Mouse (Mus musculus) hindbrain, embryonic 16.5 days (tissue): ENCODE data around the gene Sema3b. TPM values are rescaled to one million over a fixed set of nuclear protein-coding genes. Genes with fewer than 3 reads are reported as not detected.
A peak's percentile ranks its signal among the peaks of the same experiment; 100 is the strongest.

Experiments
- ATAC-seq: fragments of 200-750 bp; cut with Nextera tagmentation; 2 replicates; pipeline ENCODE4 v1.8.0; 2017; ENCODE audit warnings: moderate TSS enrichment, moderate library complexity
- H3K27ac ChIP-seq: fragments of 300-500 bp; sonication (generic); 2 replicates; pipeline ENCODE4 v1.5.1; 2014; ENCODE audit warnings: low read depth, mild to moderate bottlenecking, control low read depth, low read length, moderate library complexity
- H3K27me3 ChIP-seq: fragments of 300-500 bp; sonication (generic); replicated peaks from 2 replicates; pipeline ENCODE4 v1.6.1; 2014; ENCODE audit warnings: low read length; ENCODE audit not compliant: control insufficient read depth, insufficient read depth
- H3K36me3 ChIP-seq: fragments of 300-500 bp; sonication (generic); 2 replicates; pipeline ENCODE4 v1.6.1; 2014; ENCODE audit warnings: mild to moderate bottlenecking, low read length, moderate library complexity, mixed read lengths; ENCODE audit not compliant: control insufficient read depth, insufficient read depth
- H3K4me1 ChIP-seq: fragments of 300-500 bp; sonication (generic); 2 replicates; pipeline ENCODE4 v1.6.1; 2014; ENCODE audit warnings: low read depth, low read length; ENCODE audit not compliant: control insufficient read depth, insufficient read depth
- H3K4me2 ChIP-seq: fragments of 300-500 bp; sonication (generic); 2 replicates; pipeline ENCODE4 v1.6.1; 2014; ENCODE audit warnings: mild to moderate bottlenecking, low read length, control low read depth, moderate library complexity
- H3K4me3 ChIP-seq: fragments of 300-500 bp; sonication (generic); 2 replicates; pipeline ENCODE4 v1.5.1; 2014; ENCODE audit warnings: mild to moderate bottlenecking, low read length, control low read depth, moderate library complexity
- H3K9ac ChIP-seq: fragments of 300-500 bp; sonication (generic); 2 replicates; pipeline ENCODE4 v1.6.1; 2014; ENCODE audit warnings: low read depth, mild to moderate bottlenecking, control low read depth, low read length, moderate library complexity
- H3K9me3 ChIP-seq: fragments of 300-500 bp; sonication (generic); 2 replicates; pipeline ENCODE4 v1.6.1; 2014; ENCODE audit warnings: mild to moderate bottlenecking, low read length, moderate library complexity; ENCODE audit not compliant: control insufficient read depth
- WGBS: fragments of 180-500 bp; shearing (Covaris S2); extraction: QIAGEN DNeasy Blood & Tissue Kit; methylation state at CpG from one replicate; pipeline ENCODE4 v1.1.7; 2014; 5-methylcytosine and 5-hydroxymethylcytosine counted together
- polyA plus RNA-seq: library from polyadenylated mRNA; unstranded; fragments of >200 nt; fragmentation: Nextera tagmentation; extraction: Ambion mirVana; gene quantifications from 2 replicates; pipeline ENCODE4 v1.2.1, GENCODE M21; 2015

The Sema3b gene
- polyA plus RNA-seq, 1 experiment from 2014 or later, result 7.0 TPM

GRCm38 (mm10) chr9:107645577-107645976, 36.5 kb upstream of the Sema3b start:
- 13% methylated on average over 5 of the region's 5 CpGs for WGBS
- no peak overlapping the region for H3K4me2 ChIP-seq
- H3K27me3 ChIP-seq, result no peaks in the 10 kb centered on the region
- no peaks in the 10 kb centered on the region for H3K36me3 ChIP-seq
- no peak overlapping the region for H3K4me3 ChIP-seq
- peak overlapping the region; percentile 9; the same call in 1 of the 2 replicates for H3K9ac ChIP-seq
- H3K9me3 ChIP-seq, result no peaks in the 10 kb centered on the region
- H3K4me1 ChIP-seq, result peaks cover 7% of the 10 kb centered on the region
- H3K27ac ChIP-seq, result no peak overlapping the region
- peak; percentile 73; the same call in 1 of the 2 replicates for ATAC-seq

DNA sequence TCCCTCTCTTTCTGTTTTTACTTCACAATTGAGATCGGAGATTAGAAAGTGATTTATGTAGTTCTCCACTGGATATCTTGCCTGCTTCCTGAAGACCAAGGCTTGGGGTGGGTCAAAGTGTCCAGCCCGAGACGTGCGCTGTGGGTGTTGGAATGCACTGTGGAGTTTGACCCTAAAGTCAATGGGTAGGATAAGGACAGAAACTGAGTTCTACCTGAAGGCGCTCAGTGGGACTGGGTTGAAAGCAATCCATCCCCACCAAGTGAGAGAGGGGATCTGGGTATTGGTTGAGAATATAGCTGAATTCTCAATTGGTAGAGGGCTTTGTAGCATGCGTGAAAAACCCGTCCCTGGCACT, 36.1 kb upstream of the Sema3b start:
- peak; percentile 32 for ATAC-seq
- Histone ChIP-seq H3K4me2 (peak overlapping the region; percentile 67), H3K36me3 (no peaks in the 10 kb centered on the region), H3K9me3 (no peaks in the 10 kb centered on the region), H3K4me3 (no peak overlapping the region), H3K27me3 (no peaks in the 10 kb centered on the region), H3K9ac (peak overlapping the region; percentile 58), H3K4me1 (peaks cover 6% of the 10 kb centered on the region), H3K27ac (no peak overlapping the region)
- 47% methylated on average over 7 of the region's 7 CpGs for WGBS

DNA sequence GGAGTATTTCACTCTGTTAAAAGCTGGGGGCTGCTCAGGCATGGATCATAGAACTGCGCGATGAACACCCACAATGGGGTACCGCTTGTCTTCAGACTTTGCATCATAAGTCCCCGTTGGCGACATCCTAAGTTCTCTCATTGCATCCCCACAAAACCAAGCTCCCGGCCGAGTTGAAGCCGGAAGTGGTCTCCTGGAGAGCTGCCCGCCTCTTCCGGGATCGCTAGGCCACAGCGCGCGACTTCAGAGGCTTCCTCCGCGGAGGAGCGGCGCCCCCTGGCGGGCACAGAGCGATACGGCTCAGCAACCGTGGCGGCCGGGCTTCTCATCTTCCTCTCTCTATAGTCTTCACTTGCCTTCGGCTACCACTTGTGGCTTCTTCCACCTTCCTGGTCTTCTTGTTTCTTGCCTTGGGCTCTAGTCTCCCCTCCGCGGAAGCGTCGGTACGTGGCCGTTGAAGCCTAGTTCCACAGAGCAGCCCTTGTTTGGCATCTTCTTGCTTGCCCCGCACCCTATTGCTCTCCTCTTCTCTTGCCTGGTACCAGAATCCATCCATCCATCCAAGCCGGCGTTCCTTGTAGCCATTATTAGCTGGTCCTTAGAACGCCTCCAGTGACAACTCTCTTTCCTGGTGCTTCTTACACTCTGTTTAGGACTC, 35.6 kb upstream of the Sema3b start:
- no peaks in the 10 kb centered on the region for H3K9me3 ChIP-seq
- no peaks in the 10 kb centered on the region for H3K27me3 ChIP-seq
- peaks cover 6% of the 10 kb centered on the region for H3K4me1 ChIP-seq
- 7% methylated on average over 35 of the region's 35 CpGs for WGBS
- peak overlapping the region; percentile 63 for H3K9ac ChIP-seq
- peak; percentile 84 for ATAC-seq
- peak overlapping the region; percentile 67 for H3K4me2 ChIP-seq
- H3K4me3 ChIP-seq, result peak overlapping the region; percentile 39
- H3K27ac ChIP-seq, result peak overlapping the region; percentile 49
- H3K36me3 ChIP-seq, result no peaks in the 10 kb centered on the region

DNA sequence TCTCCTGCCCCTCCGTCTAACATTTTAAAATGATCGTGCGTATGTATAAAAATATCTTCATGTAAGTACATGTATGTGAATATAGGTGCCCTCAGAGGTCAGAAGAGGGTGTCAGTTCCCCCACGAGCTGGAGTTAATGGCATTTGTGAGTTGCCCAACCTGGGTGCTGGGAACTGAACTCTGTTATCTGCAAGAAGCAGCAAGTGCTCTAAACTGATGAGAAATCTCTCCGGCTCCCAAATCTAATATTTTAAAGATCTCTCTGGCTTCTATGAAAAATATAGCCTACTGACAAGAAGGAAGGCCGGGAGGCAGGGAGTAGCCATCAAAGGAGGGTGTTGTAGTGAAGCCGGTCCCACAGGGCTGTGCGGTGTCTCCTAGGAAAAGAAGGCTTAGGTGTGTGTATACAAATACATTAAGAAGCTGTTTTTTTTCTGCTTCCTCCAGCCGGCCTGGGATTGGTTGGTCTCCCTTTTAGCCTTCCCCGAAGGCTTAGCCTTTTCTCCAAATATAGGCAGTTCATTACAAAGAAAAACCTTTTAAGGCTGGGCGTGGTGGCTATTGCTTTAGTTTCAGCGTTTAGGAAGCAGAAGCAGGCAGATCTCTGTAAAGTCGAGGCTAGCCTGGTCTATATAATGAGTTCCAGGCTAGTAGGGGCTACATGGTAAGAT, 34.6 kb upstream of the Sema3b start:
- Histone ChIP-seq H3K27me3 (no peaks in the 10 kb centered on the region), H3K4me1 (peaks cover 6% of the 10 kb centered on the region), H3K9me3 (no peaks in the 10 kb centered on the region), H3K9ac (no peak overlapping the region), H3K4me2 (peak overlapping the region; percentile 67; the same call in 1 of the 2 replicates), H3K36me3 (no peaks in the 10 kb centered on the region), H3K4me3 (no peak overlapping the region), H3K27ac (no peak overlapping the region)
- ATAC-seq, result no peak
- WGBS, result 91% methylated on average over 13 of the region's 13 CpGs

GRCm38 (mm10) chr9:107641666-107642065, 32.6 kb upstream of the Sema3b start:
- Histone ChIP-seq H3K9ac (no peak overlapping the region), H3K36me3 (no peaks in the 10 kb centered on the region), H3K4me2 (no peak overlapping the region), H3K27ac (no peak overlapping the region), H3K4me1 (peaks cover 16% of the 10 kb centered on the region), H3K27me3 (no peaks in the 10 kb centered on the region), H3K9me3 (no peaks in the 10 kb centered on the region), H3K4me3 (no peak overlapping the region)
- WGBS, result 45% methylated on average over 8 of the region's 8 CpGs
- no peak for ATAC-seq

- peaks cover 22% of the 10 kb centered on the region for H3K4me1 ChIP-seq
- no peaks in the 10 kb centered on the region for H3K9me3 ChIP-seq
- 34% methylated on average over 8 of the region's 8 CpGs for WGBS
- ATAC-seq, result no peak
- H3K36me3 ChIP-seq, result no peaks in the 10 kb centered on the region
- no peak overlapping the region for H3K27ac ChIP-seq
- H3K27me3 ChIP-seq, result no peaks in the 10 kb centered on the region
- H3K4me2 ChIP-seq, result no peak overlapping the region
- H3K4me3 ChIP-seq, result no peak overlapping the region
- peak overlapping the region; percentile 2; the same call in 1 of the 2 replicates for H3K9ac ChIP-seq
These were observed 31.3 kb upstream of the Sema3b start for GRCm38 (mm10) chr9:107640257-107640772.

- Histone ChIP-seq H3K9me3 (no peaks in the 10 kb centered on the region), H3K4me1 (peaks cover 30% of the 10 kb centered on the region), H3K4me3 (no peak overlapping the region), H3K27me3 (no peaks in the 10 kb centered on the region), H3K36me3 (no peaks in the 10 kb centered on the region), H3K4me2 (peak overlapping the region; percentile 36), H3K9ac (peak overlapping the region; percentile 45; the same call in 1 of the 2 replicates), H3K27ac (peak overlapping the region; percentile 76)
- 15% methylated on average over 7 of the region's 7 CpGs for WGBS
- ATAC-seq, result peak; percentile 45
These were observed 28.0 kb upstream of the Sema3b start for GRCm38 (mm10) chr9:107637070-107637469.

- 2% methylated on average over 30 of the region's 38 CpGs for WGBS
- Histone ChIP-seq H3K4me3 (peak within 1 kb of the TSS; percentile 82), H3K9me3 (no peaks in the 10 kb centered on the region), H3K9ac (peak within 1 kb of the TSS; percentile 92), H3K27ac (peak within 1 kb of the TSS; percentile 90), H3K4me2 (peak within 1 kb of the TSS; percentile 79), H3K27me3 (no peaks in the 10 kb centered on the region), H3K4me1 (peaks cover 46% of the 10 kb centered on the region), H3K36me3 (no peaks in the 10 kb centered on the region)
- ATAC-seq, result peak; percentile 92
These were observed 26.4 kb upstream of the Sema3b start, which contains the start of gene Gnai2 for GRCm38 (mm10) chr9:107635279-107636028. TSS of gene Gnai2 (minus strand) at chr9:107635367.
